Mouse (Mus musculus): ENCODE results near the gene Kank2. TPM values are rescaled to one million over a fixed set of nuclear protein-coding genes. Genes with fewer than 3 reads are reported as not detected.
"Not testable (repeated sequence)": the region's sequence is repeated elsewhere in the genome, so short reads cannot be mapped to it uniquely, and the experiment has no call there.

Gene Kank2
- polyA plus RNA-seq, 1 experiment = 23.0 TPM

DNA sequence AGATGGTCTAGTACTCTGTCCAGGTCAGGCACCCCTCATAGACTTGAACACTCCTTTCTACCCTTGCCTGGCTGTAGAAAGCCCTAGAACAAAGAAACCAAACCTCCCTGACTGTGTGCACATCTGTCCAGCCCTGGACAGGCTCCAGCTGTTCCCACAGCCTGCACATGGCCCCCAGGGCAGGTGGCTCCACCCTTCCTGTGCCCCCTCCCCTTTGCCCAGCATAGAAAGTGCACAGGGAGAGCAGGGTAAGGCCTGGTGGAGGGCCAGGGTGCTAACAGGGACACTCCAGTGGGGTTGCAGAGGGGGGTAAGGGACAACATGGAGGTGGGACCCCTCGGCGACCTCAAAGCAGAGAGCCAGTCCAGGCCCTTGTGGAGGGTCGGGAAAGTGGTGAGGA, 2.3 kb downstream of the Kank2 start:
- TF ChIP-seq CTCF (IDR thresholded peaks at IDR 0.05; ENCODE audit: extremely low read depth, insufficient read length, insufficient replicate concordance, low read depth, low read length) = no peak
- TF ChIP-seq POLR2A (IDR thresholded peaks at IDR 0.05; ENCODE audit: low read depth, low read length) = no peak
- H3K27ac ChIP-seq (ENCODE audit: insufficient read depth, low read depth, low read length) = peak overlapping the region; percentile 42
- no peaks in the 10 kb centered on the region for H3K27me3 ChIP-seq (ENCODE audit: control insufficient read depth, insufficient read depth, low read length)
- WGBS = 60% methylated on average over 3 of the region's 3 CpGs
- H3K4me3 ChIP-seq (ENCODE audit: low read depth, low read length) = peak overlapping the region; percentile 14
- H3K36me3 ChIP-seq (ENCODE audit: control insufficient read depth, insufficient read depth, low read length) = peaks cover 7% of the 10 kb centered on the region; the same call in 1 of the 2 replicates
- peaks cover 11% of the 10 kb centered on the region for H3K4me1 ChIP-seq (ENCODE audit: control insufficient read depth, insufficient read depth, insufficient read length, low read length)

DNA sequence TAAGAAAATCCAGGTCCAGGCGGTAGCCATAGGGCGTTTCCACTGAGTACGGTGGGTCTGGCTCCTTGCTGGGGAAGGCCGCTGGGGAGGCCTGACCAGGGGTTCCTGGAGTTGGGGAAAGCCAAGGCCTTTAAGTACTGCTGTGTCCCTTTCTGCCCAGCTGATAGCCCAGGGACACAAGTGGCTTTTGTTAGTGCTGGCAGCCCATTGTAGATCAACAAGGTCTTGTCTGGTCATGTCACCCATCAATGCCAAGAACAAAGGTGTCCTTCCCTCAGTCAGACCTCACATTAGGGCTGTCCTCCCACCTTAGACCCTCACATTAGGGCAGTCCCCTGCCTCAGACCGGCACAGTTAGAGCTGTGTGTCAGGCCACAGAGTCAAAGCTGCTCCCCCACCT, 3.0 kb downstream of the Kank2 start:
- no peak overlapping the region for H3K27ac ChIP-seq (ENCODE audit: insufficient read depth, low read depth, low read length)
- peaks cover 11% of the 10 kb centered on the region for H3K4me1 ChIP-seq (ENCODE audit: control insufficient read depth, insufficient read depth, insufficient read length, low read length)
- no peaks in the 10 kb centered on the region for H3K27me3 ChIP-seq (ENCODE audit: control insufficient read depth, insufficient read depth, low read length)
- H3K36me3 ChIP-seq (ENCODE audit: control insufficient read depth, insufficient read depth, low read length) = peaks cover 7% of the 10 kb centered on the region; the same call in 1 of the 2 replicates
- 91% methylated on average over 5 of the region's 5 CpGs for WGBS
- no peak overlapping the region for H3K4me3 ChIP-seq (ENCODE audit: low read depth, low read length)
- TF ChIP-seq POLR2A (IDR thresholded peaks at IDR 0.05; ENCODE audit: low read depth, low read length) = no peak
- no peak for TF ChIP-seq CTCF (IDR thresholded peaks at IDR 0.05; ENCODE audit: extremely low read depth, insufficient read length, insufficient replicate concordance, low read depth, low read length)

DNA sequence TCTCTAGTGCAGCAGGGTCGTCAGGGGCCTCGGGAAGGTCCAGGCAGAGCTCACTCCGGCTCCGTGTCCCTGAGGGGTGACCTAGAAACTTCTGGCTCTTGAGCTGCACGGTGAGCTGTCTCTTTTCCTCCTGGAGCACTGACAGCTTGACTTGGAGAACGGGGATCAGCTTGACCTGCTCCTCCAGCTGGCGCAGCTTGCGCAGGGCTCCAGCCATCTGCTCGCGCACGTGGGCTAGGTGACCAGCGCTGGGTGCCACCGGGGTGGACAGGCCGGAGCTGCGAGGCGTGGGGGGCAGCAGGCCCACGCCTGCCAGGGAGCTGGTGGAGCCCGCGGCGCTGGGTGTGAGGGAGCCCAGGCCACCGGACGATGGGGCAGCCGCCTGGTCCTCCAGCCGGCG, 3.6 kb downstream of the Kank2 start:
- 96% methylated on average over 25 of the region's 25 CpGs for WGBS
- no peak overlapping the region for H3K4me3 ChIP-seq (ENCODE audit: low read depth, low read length)
- peaks cover 7% of the 10 kb centered on the region; the same call in 1 of the 2 replicates for H3K36me3 ChIP-seq (ENCODE audit: control insufficient read depth, insufficient read depth, low read length)
- TF ChIP-seq POLR2A (IDR thresholded peaks at IDR 0.05; ENCODE audit: low read depth, low read length) = no peak
- TF ChIP-seq CTCF (IDR thresholded peaks at IDR 0.05; ENCODE audit: extremely low read depth, insufficient read length, insufficient replicate concordance, low read depth, low read length) = no peak
- H3K27ac ChIP-seq (ENCODE audit: insufficient read depth, low read depth, low read length) = no peak overlapping the region
- H3K4me1 ChIP-seq (ENCODE audit: control insufficient read depth, insufficient read depth, insufficient read length, low read length) = peaks cover 11% of the 10 kb centered on the region
- no peaks in the 10 kb centered on the region for H3K27me3 ChIP-seq (ENCODE audit: control insufficient read depth, insufficient read depth, low read length)

DNA sequence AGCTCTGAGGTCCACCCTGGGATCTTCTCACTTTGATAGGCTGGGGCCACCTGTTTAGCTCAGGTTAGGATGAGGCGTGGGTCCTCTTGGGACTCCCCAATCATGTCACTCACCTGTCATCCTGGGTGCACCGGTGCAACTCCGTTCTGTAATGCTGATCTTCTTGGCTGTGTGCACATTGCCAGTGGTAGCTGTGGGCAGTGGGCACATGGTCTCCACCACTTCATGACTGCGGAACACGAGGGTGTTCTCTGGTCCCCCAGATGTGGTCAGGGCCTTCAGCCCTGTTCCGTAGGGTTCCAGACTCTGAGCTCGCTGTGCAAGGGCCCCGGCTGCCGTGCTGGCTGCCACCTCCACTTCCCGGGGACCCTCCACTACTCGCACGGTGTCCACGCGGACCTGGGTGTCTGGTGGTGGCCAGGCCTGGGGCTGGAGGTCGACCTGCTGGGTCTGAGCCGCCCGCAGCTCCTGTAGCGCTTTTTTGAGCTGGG, 4.2 kb downstream of the Kank2 start:
- Histone ChIP-seq H3K4me3 (ENCODE audit: low read depth, low read length) (no peak overlapping the region), H3K27me3 (ENCODE audit: control insufficient read depth, insufficient read depth, low read length) (no peaks in the 10 kb centered on the region), H3K27ac (ENCODE audit: insufficient read depth, low read depth, low read length) (no peak overlapping the region), H3K36me3 (ENCODE audit: control insufficient read depth, insufficient read depth, low read length) (peaks cover 7% of the 10 kb centered on the region; the same call in 1 of the 2 replicates), H3K4me1 (ENCODE audit: control insufficient read depth, insufficient read depth, insufficient read length, low read length) (peaks cover 11% of the 10 kb centered on the region)
- TF ChIP-seq POLR2A (IDR thresholded peaks at IDR 0.05; ENCODE audit: low read depth, low read length) (no peak), CTCF (IDR thresholded peaks at IDR 0.05; ENCODE audit: extremely low read depth, insufficient read length, insufficient replicate concordance, low read depth, low read length) (no peak)
- WGBS = 94% methylated on average over 18 of the region's 18 CpGs

DNA sequence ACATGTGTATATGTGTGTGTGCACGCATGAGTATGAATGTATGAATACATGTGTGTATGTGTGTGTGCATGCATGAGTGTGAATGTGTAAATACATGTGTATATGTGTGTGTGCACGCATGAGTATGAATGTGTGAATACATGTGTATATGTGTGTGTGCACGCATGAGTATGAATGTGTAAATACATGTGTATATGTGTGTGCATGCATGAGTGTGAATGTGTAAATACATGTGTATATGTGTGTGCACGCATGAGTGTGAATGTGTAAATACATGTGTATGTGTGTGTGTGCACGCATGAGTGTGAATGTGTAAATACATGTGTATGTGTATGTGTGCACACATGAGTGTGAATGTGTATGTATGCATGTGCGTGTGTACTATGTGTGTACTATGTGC, 5.0 kb downstream of the Kank2 start:
- H3K4me3 ChIP-seq (ENCODE audit: low read depth, low read length) = not testable (repeated sequence)

DNA sequence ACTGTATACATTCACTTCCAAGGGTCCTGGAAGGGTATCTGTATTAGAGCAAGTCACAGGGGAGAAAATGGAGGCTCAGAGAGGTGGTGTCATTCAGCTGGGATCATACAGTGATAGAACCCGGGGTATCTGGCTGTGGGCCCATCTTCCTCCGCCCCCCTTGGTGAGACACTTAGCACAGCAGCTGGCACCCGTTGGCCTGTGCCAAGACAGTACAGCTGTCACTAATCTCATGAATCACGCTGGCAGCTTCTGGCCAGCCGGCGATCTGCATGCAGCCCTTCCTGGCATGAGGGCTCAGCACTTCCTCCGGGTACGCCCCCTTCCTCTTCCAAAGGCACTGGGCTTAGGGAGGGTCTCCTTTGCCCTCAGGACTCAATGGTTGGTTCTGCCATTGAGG, 5.9 kb downstream of the Kank2 start:
- no peak overlapping the region for H3K27ac ChIP-seq (ENCODE audit: insufficient read depth, low read depth, low read length)

More for the DNA sequence above, 5.0 kb downstream of the Kank2 start:
- WGBS = 94% methylated on average over 6 of the region's 6 CpGs
- H3K27ac ChIP-seq (ENCODE audit: insufficient read depth, low read depth, low read length); H3K4me1 ChIP-seq (ENCODE audit: control insufficient read depth, insufficient read depth, insufficient read length, low read length); H3K27me3 ChIP-seq (ENCODE audit: control insufficient read depth, insufficient read depth, low read length); H3K36me3 ChIP-seq (ENCODE audit: control insufficient read depth, insufficient read depth, low read length): not testable (repeated sequence)

DNA sequence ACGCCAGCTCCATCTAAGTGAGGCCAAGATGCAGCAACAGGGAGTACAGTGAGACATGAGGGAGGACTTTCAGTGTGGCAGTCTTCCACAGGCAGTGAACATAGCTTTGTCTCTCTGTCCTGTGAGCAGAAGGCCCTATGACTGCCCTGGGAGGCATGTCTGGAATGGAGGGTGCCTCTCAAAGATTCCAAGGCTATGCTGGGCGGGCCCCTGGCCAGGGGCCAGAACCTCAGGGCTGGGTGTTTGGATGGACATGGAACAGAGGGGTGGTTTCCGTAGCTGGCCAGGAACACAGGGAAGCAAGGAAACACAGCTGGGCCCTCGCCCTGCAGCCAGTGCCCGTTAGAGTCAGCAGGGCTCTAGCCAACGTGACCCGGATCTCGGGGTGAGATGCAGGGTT, 6.7 kb downstream of the Kank2 start:
- H3K27me3 ChIP-seq (ENCODE audit: control insufficient read depth, insufficient read depth, low read length) = no peaks in the 10 kb centered on the region
- peaks cover 7% of the 10 kb centered on the region; the same call in 1 of the 2 replicates for H3K36me3 ChIP-seq (ENCODE audit: control insufficient read depth, insufficient read depth, low read length)
- 48% methylated on average over 8 of the region's 8 CpGs for WGBS
- H3K4me1 ChIP-seq (ENCODE audit: control insufficient read depth, insufficient read depth, insufficient read length, low read length) = peaks cover 6% of the 10 kb centered on the region
- no peak overlapping the region for H3K4me3 ChIP-seq (ENCODE audit: low read depth, low read length)
- TF ChIP-seq POLR2A (IDR thresholded peaks at IDR 0.05; ENCODE audit: low read depth, low read length) (no peak), CTCF (IDR thresholded peaks at IDR 0.05; ENCODE audit: extremely low read depth, insufficient read length, insufficient replicate concordance, low read depth, low read length) (no peak)
- H3K27ac ChIP-seq (ENCODE audit: insufficient read depth, low read depth, low read length) = peak overlapping the region; percentile 37

More for the DNA sequence above, 5.9 kb downstream of the Kank2 start:
- 14% methylated on average over 8 of the region's 8 CpGs for WGBS
- H3K27me3 ChIP-seq (ENCODE audit: control insufficient read depth, insufficient read depth, low read length) = no peaks in the 10 kb centered on the region
- peaks cover 7% of the 10 kb centered on the region; the same call in 1 of the 2 replicates for H3K36me3 ChIP-seq (ENCODE audit: control insufficient read depth, insufficient read depth, low read length)
- TF ChIP-seq POLR2A (IDR thresholded peaks at IDR 0.05; ENCODE audit: low read depth, low read length) (no peak), CTCF (IDR thresholded peaks at IDR 0.05; ENCODE audit: extremely low read depth, insufficient read length, insufficient replicate concordance, low read depth, low read length) (no peak)
- no peak overlapping the region; the same call in 1 of the 2 replicates for H3K4me3 ChIP-seq (ENCODE audit: low read depth, low read length)
- H3K4me1 ChIP-seq (ENCODE audit: control insufficient read depth, insufficient read depth, insufficient read length, low read length) = peaks cover 6% of the 10 kb centered on the region
